Comparison of ENCODE assay signal across 21 mouse cellular contexts in genomic region chr11:70444667-70445066, GRCm38 (mm10). TPM values are rescaled to one million over a fixed set of nuclear protein-coding genes. Genes with fewer than 3 reads are reported as not detected.
A peak's percentile ranks its signal among the peaks of the same experiment; 100 is the strongest.
DNase-seq lines count a peak whose midpoint lies in the region; ATAC-seq and TF ChIP-seq lines count a peak whose summit lies in the region.
"Had no signal": no experiment of that assay in that cellular context is flagged by ENCODE, and none has a peak within 500 bp of the region (broad histone marks: within the 10 kb centered on the region; RNA-seq: fewer than 3 reads in every experiment).

No protein-coding gene starts in this region.

- peak; percentile 25; the same call in 1 of the 2 replicates for ATAC-seq in intestine, embryonic 15.5 days
- ATAC-seq in intestine, postnatal 0 days: no peak
- ATAC-seq in liver, embryonic 12.5 days: peak; percentile 50
- no peak for ATAC-seq in erythroblast, adult 5-6 weeks (replicated peaks; ENCODE audit: low FRiP score, poor library complexity, severe bottlenecking)
- ATAC-seq: forebrain, embryonic 16.5 days had no signal

- no peaks in the 10 kb centered on the region for H3K4me1 ChIP-seq in intestine, embryonic 15.5 days (replicated peaks)
- H3K4me1 ChIP-seq in intestine, postnatal 0 days (replicated peaks; ENCODE audit: control insufficient read depth, insufficient read depth, low read length): no peaks in the 10 kb centered on the region
- H3K4me1 ChIP-seq in liver, embryonic 12.5 days: peaks cover 17% of the 10 kb centered on the region; the same call in 1 of the 2 replicates
- no peaks in the 10 kb centered on the region for H3K4me1 ChIP-seq in limb, embryonic 10.5 days
- H3K4me1 ChIP-seq: neural tube, embryonic 13.5 days had no signal

- no peak overlapping the region for H3K4me3 ChIP-seq in intestine, embryonic 15.5 days (replicated peaks)
- H3K4me3 ChIP-seq in intestine, postnatal 0 days (ENCODE audit: low read depth, low read length): no peak overlapping the region
- H3K4me3 ChIP-seq in liver, embryonic 12.5 days: no peak overlapping the region
- H3K4me3 ChIP-seq in limb, embryonic 10.5 days: no peak overlapping the region
- H3K4me3 ChIP-seq: heart, embryonic 10.5 days; left cerebral cortex, adult 2 months; limb, embryonic 13.5 days; neural tube, embryonic 13.5 days had no signal

- H3K27me3 ChIP-seq in intestine, embryonic 15.5 days (replicated peaks): no peaks in the 10 kb centered on the region
- H3K27me3 ChIP-seq in intestine, postnatal 0 days (replicated peaks; ENCODE audit: control insufficient read depth, insufficient read depth, low read length): no peaks in the 10 kb centered on the region
- H3K27me3 ChIP-seq in liver, embryonic 12.5 days (replicated peaks): no peaks in the 10 kb centered on the region
- no peaks in the 10 kb centered on the region for H3K27me3 ChIP-seq in limb, embryonic 10.5 days (ENCODE audit: low read depth, poor library complexity, severe bottlenecking)
- H3K27me3 ChIP-seq: limb, embryonic 13.5 days; neural tube, embryonic 13.5 days had no signal

- TF ChIP-seq CTCF in intestine, postnatal 0 days (IDR thresholded peaks at IDR 0.05; ENCODE audit: low read depth): no peak

- H3K9me3 ChIP-seq in intestine, embryonic 15.5 days: no peaks in the 10 kb centered on the region
- H3K9me3 ChIP-seq in intestine, postnatal 0 days (ENCODE audit: control insufficient read depth): no peaks in the 10 kb centered on the region
- no peaks in the 10 kb centered on the region for H3K9me3 ChIP-seq in liver, embryonic 12.5 days (replicated peaks)
- no peaks in the 10 kb centered on the region for H3K9me3 ChIP-seq in limb, embryonic 10.5 days (replicated peaks)
- H3K9me3 ChIP-seq: heart, embryonic 10.5 days; limb, embryonic 13.5 days; neural tube, embryonic 13.5 days had no signal

- no peak overlapping the region for H3K27ac ChIP-seq in intestine, embryonic 15.5 days
- H3K27ac ChIP-seq in intestine, postnatal 0 days (ENCODE audit: low read depth, low read length): no peak overlapping the region
- H3K27ac ChIP-seq in liver, embryonic 12.5 days: no peak overlapping the region
- no peak overlapping the region for H3K27ac ChIP-seq in limb, embryonic 10.5 days
- H3K27ac ChIP-seq: heart, embryonic 10.5 days; left cerebral cortex, adult 2 months; limb, embryonic 13.5 days; neural tube, embryonic 13.5 days had no signal

- WGBS in intestine, embryonic 15.5 days: 61% methylated on average over 6 of the region's 6 CpGs
- 52% methylated on average over 6 of the region's 6 CpGs for WGBS in intestine, postnatal 0 days
- 54% methylated on average over 6 of the region's 6 CpGs for WGBS in liver, embryonic 12.5 days (ENCODE audit: insufficient replicate concordance)
- 82% methylated on average over 6 of the region's 6 CpGs for WGBS in limb, embryonic 10.5 days

- peak; percentile 56 for DNase-seq in lung, postnatal 25 days (ENCODE audit: low spot score)
- DNase-seq in yolk sac, embryonic 10.5 days (ENCODE audit: low spot score): peak; percentile 62
- DNase-seq in limb, embryonic 10.5 days (ENCODE audit: low spot score): no peak
- DNase-seq in frontal cortex, postnatal 36 days (ENCODE audit: low spot score in 2 of 2): no peak
- DNase-seq: adrenal gland, postnatal 14 days; cerebellum, adult 18-20 months; cerebellum, postnatal 25 days; embryo, embryonic 11 days; kidney, adult 9 months; kidney, postnatal 36 days; layer of hippocampus, adult 9-11 months; midbrain, embryonic 14.5 days had no signal

- no peak overlapping the region for H3K9ac ChIP-seq in intestine, embryonic 15.5 days
- H3K9ac ChIP-seq in intestine, postnatal 0 days (ENCODE audit: low read depth, low read length): no peak overlapping the region
- H3K9ac ChIP-seq in liver, embryonic 12.5 days: no peak overlapping the region
- H3K9ac ChIP-seq: limb, embryonic 13.5 days; neural tube, embryonic 13.5 days had no signal

- H3K4me2 ChIP-seq in intestine, embryonic 15.5 days (replicated peaks): no peak overlapping the region
- H3K4me2 ChIP-seq in intestine, postnatal 0 days (replicated peaks; ENCODE audit: low read depth): no peak overlapping the region
- no peak overlapping the region for H3K4me2 ChIP-seq in liver, embryonic 12.5 days
- H3K4me2 ChIP-seq: limb, embryonic 13.5 days; neural tube, embryonic 13.5 days had no signal

- H3K36me3 ChIP-seq in intestine, embryonic 15.5 days: 0 out of 2 replicates have a peak, but pooled peaks cover 3% of the 10 kb centered on the region
- H3K36me3 ChIP-seq in intestine, postnatal 0 days (ENCODE audit: control insufficient read depth, insufficient read depth): peaks cover 17% of the 10 kb centered on the region
- H3K36me3 ChIP-seq in liver, embryonic 12.5 days: peaks cover 28% of the 10 kb centered on the region
- H3K36me3 ChIP-seq in limb, embryonic 10.5 days: peaks cover 25% of the 10 kb centered on the region

RNA-seq across cellular contexts. Expression of gene Med11, which starts 7.1 kb away (rescaled TPM):
- 39.9 and 42.4 TPM in 2 replicates for polyA plus RNA-seq in intestine, embryonic 15.5 days (2015; fragmentation: Nextera tagmentation; extraction: Ambion mirVana)
- 30.1 and 30.7 TPM in 2 replicates for polyA plus RNA-seq in intestine, postnatal 0 days (2015; fragmentation: Nextera tagmentation; extraction: Ambion mirVana)
- polyA plus RNA-seq in liver, embryonic 12.5 days (2016; fragmentation: Nextera tagmentation; extraction: Ambion mirVana): 19.7 and 21.7 TPM in 2 replicates
- 11.5 and 20.5 TPM in 2 replicates for total RNA-seq in erythroblast, adult 5-6 weeks (2015; ENCODE audit: low replicate concordance)
- total RNA-seq in erythroblast, adult 5-6 weeks (2017; ENCODE audit: low replicate concordance): 5.4 and 6.2 TPM in 2 replicates
- polyA plus RNA-seq in limb, embryonic 10.5 days (2016; fragmentation: Nextera tagmentation; extraction: Ambion mirVana): 48.4 and 51.5 TPM in 2 replicates

RNA-seq across cellular contexts. Expression of gene Arrb2, which starts 12.2 kb away (rescaled TPM):
- 13.2 and 15.4 TPM in 2 replicates for polyA plus RNA-seq in intestine, embryonic 15.5 days (2015; fragmentation: Nextera tagmentation; extraction: Ambion mirVana)
- 7.4 and 7.8 TPM in 2 replicates for polyA plus RNA-seq in intestine, postnatal 0 days (2015; fragmentation: Nextera tagmentation; extraction: Ambion mirVana)
- polyA plus RNA-seq in liver, embryonic 12.5 days (2016; fragmentation: Nextera tagmentation; extraction: Ambion mirVana): 17.9 and 22.5 TPM in 2 replicates
- total RNA-seq in erythroblast, adult 5-6 weeks (2015; ENCODE audit: low replicate concordance): 37.4 and 64.9 TPM in 2 replicates
- total RNA-seq in erythroblast, adult 5-6 weeks (2017; ENCODE audit: low replicate concordance): 37.1 and 38.1 TPM in 2 replicates
- polyA plus RNA-seq in limb, embryonic 10.5 days (2016; fragmentation: Nextera tagmentation; extraction: Ambion mirVana): 24.6 and 25.5 TPM in 2 replicates

RNA-seq across cellular contexts. Expression of gene Zmynd15, which starts 14.6 kb away (rescaled TPM):
- 0.78 and 1.2 TPM in 2 replicates for polyA plus RNA-seq in intestine, embryonic 15.5 days (2015; fragmentation: Nextera tagmentation; extraction: Ambion mirVana)
- 1.4 and 1.5 TPM in 2 replicates for polyA plus RNA-seq in intestine, postnatal 0 days (2015; fragmentation: Nextera tagmentation; extraction: Ambion mirVana)
- 0.12 and 0.23 TPM in 2 replicates for polyA plus RNA-seq in liver, embryonic 12.5 days (2016; fragmentation: Nextera tagmentation; extraction: Ambion mirVana)
- not detected in 2 replicates for total RNA-seq in erythroblast, adult 5-6 weeks (2015; ENCODE audit: low replicate concordance)
- not detected in 2 replicates for total RNA-seq in erythroblast, adult 5-6 weeks (2017; ENCODE audit: low replicate concordance)
- 0.09 TPM in 1 of 2 replicates, not detected in the other for polyA plus RNA-seq in limb, embryonic 10.5 days (2016; fragmentation: Nextera tagmentation; extraction: Ambion mirVana)

RNA-seq across cellular contexts. Expression of gene Cxcl16, which starts 15.1 kb away (rescaled TPM):
- polyA plus RNA-seq in intestine, embryonic 15.5 days (2015; fragmentation: Nextera tagmentation; extraction: Ambion mirVana): 8.6 and 10.4 TPM in 2 replicates
- polyA plus RNA-seq in intestine, postnatal 0 days (2015; fragmentation: Nextera tagmentation; extraction: Ambion mirVana): 33.8 and 39.3 TPM in 2 replicates
- polyA plus RNA-seq in liver, embryonic 12.5 days (2016; fragmentation: Nextera tagmentation; extraction: Ambion mirVana): 0.87 and 1.1 TPM in 2 replicates
- total RNA-seq in erythroblast, adult 5-6 weeks (2015; ENCODE audit: low replicate concordance): not detected in 2 replicates
- not detected in 2 replicates for total RNA-seq in erythroblast, adult 5-6 weeks (2017; ENCODE audit: low replicate concordance)
- 0.49 TPM in 2 replicates for polyA plus RNA-seq in limb, embryonic 10.5 days (2016; fragmentation: Nextera tagmentation; extraction: Ambion mirVana)

RNA-seq across cellular contexts. Expression of gene Pelp1, which starts 34.8 kb away (rescaled TPM):
- 31.9 and 32.6 TPM in 2 replicates for polyA plus RNA-seq in intestine, embryonic 15.5 days (2015; fragmentation: Nextera tagmentation; extraction: Ambion mirVana)
- polyA plus RNA-seq in intestine, postnatal 0 days (2015; fragmentation: Nextera tagmentation; extraction: Ambion mirVana): 9.5 and 9.9 TPM in 2 replicates
- polyA plus RNA-seq in liver, embryonic 12.5 days (2016; fragmentation: Nextera tagmentation; extraction: Ambion mirVana): 28.6 and 29.7 TPM in 2 replicates
- 1.7 and 9.4 TPM in 2 replicates for total RNA-seq in erythroblast, adult 5-6 weeks (2015; ENCODE audit: low replicate concordance)
- total RNA-seq in erythroblast, adult 5-6 weeks (2017; ENCODE audit: low replicate concordance): 1.1 and 3.6 TPM in 2 replicates
- 63.0 and 65.1 TPM in 2 replicates for polyA plus RNA-seq in limb, embryonic 10.5 days (2016; fragmentation: Nextera tagmentation; extraction: Ambion mirVana)

Comparison
In these comparisons a context has a peak if more than half of its experiments do, and no peak if none do; other contexts are left out.
1. ATAC-seq: peak in intestine, embryonic 15.5 days (single experiment) and liver, embryonic 12.5 days (single experiment); none in intestine, postnatal 0 days (single experiment) and erythroblast, adult 5-6 weeks (single experiment).
2. DNase-seq: peak in lung, postnatal 25 days (single experiment) and yolk sac, embryonic 10.5 days (single experiment); none in limb, embryonic 10.5 days (single experiment) and frontal cortex, postnatal 36 days (0 of 2).